Mouse (Mus musculus) liver, embryonic 16.5 days (tissue): ENCODE results near the gene Srsf3. TPM values are rescaled to one million over a fixed set of nuclear protein-coding genes. Genes with fewer than 3 reads are reported as not detected.
A peak's percentile ranks its signal among the peaks of the same experiment; 100 is the strongest.

Experiments
- ATAC-seq: fragments of 200-750 bp; cut with Nextera tagmentation; 2 replicates; pipeline ENCODE4 v1.8.0; 2017; ENCODE audit warnings: low read depth, mild to moderate bottlenecking, moderate number of reproducible peaks, moderate library complexity
- H3K27ac ChIP-seq: fragments of 300-500 bp; sonication (generic); 2 replicates; pipeline ENCODE4 v1.5.1; 2014; ENCODE audit warnings: mild to moderate bottlenecking, low read length
- H3K27me3 ChIP-seq: fragments of 300-500 bp; sonication (generic); 2 replicates; pipeline ENCODE4 v1.6.1; 2014; ENCODE audit warnings: low read depth, low read length, mixed read lengths; ENCODE audit not compliant: control insufficient read depth, insufficient read depth
- H3K36me3 ChIP-seq: fragments of 300-500 bp; sonication (generic); 2 replicates; pipeline ENCODE4 v1.6.1; 2014; ENCODE audit warnings: mild to moderate bottlenecking; ENCODE audit not compliant: control insufficient read depth, insufficient read depth
- H3K4me1 ChIP-seq: fragments of 300-500 bp; sonication (generic); 2 replicates; pipeline ENCODE4 v1.6.1; 2014; ENCODE audit warnings: low read depth, low read length, mixed read lengths; ENCODE audit not compliant: control insufficient read depth
- H3K4me2 ChIP-seq: fragments of 300-500 bp; sonication (generic); 2 replicates; pipeline ENCODE4 v1.6.1; 2014; ENCODE audit warnings: low read depth, low read length, mixed read lengths
- H3K4me3 ChIP-seq: fragments of 300-500 bp; sonication (generic); 2 replicates; pipeline ENCODE4 v1.5.1; 2014; ENCODE audit warnings: low read depth, mild to moderate bottlenecking, low read length
- H3K9ac ChIP-seq: fragments of 300-500 bp; sonication (generic); 2 replicates; pipeline ENCODE4 v1.6.1; 2014; ENCODE audit warnings: low read depth, low read length
- H3K9me3 ChIP-seq: fragments of 300-500 bp; sonication (generic); replicated peaks from 2 replicates; pipeline ENCODE4 v1.6.1; 2016; ENCODE audit warnings: low read length; ENCODE audit not compliant: control insufficient read depth
- WGBS: fragments of 180-500 bp; shearing (Covaris S2); extraction: QIAGEN DNeasy Blood & Tissue Kit; methylation state at CpG from one replicate; pipeline ENCODE4 v1.1.7; 2014; ENCODE audit not compliant: insufficient replicate concordance; 5-methylcytosine and 5-hydroxymethylcytosine counted together
- polyA plus RNA-seq: library from polyadenylated mRNA; unstranded; fragments of >200 nt; fragmentation: Nextera tagmentation; extraction: Ambion mirVana; gene quantifications from 2 replicates; pipeline ENCODE4 v1.2.1, GENCODE M21; 2015

The Srsf3 gene
- 185 and 211 TPM in 2 replicates for polyA plus RNA-seq

DNA sequence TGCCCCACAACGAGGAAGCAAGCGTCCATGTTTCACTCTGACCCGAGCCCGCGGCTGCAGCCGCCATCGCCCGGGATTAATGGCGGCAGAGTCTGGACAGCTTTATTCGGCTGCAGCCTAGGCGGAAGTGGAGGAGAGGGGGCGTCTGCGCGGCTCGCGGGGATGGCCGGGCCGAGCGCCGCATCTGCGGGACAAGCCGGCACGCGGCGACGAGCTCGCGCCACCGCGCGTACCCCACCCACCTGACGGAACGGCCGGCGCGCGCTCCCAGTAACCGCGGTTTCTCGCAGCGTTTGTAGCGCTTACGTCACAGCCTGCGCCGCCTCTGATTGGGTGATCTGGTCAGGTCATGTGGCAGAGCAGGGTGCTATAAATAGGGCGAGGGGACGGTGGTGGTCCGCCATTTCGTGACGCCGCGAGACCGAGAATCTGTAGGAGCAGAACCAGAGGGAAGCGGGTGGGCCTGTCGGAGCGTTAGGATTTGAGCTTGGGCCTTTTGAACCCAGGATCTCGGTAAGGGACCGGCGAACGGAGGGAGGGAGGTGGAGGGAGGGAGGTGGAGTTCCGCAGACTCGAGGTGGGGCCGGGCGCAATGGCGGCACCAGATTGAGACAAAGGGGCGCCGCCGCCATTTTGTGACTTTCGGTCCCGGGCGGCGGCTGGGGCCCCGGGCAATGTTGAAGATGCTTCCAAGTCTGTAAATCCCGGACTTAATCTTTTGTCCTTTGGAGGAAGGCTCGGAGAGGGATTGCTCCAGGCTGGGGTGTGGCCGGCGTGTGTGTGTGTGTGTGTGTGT is at the start of gene Srsf3:
Srsf3 (plus strand) TSS at position 355 of the 796 bp plus-strand sequence.
- Histone ChIP-seq H3K4me2 (peak within 1 kb of the TSS; percentile 89), H3K4me3 (peak within 1 kb of the TSS; percentile 94), H3K9ac (peak within 1 kb of the TSS; percentile 97), H3K27me3 (no peaks in the 10 kb centered on the region), H3K9me3 (no peaks in the 10 kb centered on the region), H3K27ac (peak within 1 kb of the TSS; percentile 97), H3K36me3 (peaks cover 14% of the 10 kb centered on the region), H3K4me1 (peaks cover 23% of the 10 kb centered on the region)
- under 1% methylated on average over 77 of the region's 77 CpGs for WGBS
- peak; percentile 94 for ATAC-seq

DNA sequence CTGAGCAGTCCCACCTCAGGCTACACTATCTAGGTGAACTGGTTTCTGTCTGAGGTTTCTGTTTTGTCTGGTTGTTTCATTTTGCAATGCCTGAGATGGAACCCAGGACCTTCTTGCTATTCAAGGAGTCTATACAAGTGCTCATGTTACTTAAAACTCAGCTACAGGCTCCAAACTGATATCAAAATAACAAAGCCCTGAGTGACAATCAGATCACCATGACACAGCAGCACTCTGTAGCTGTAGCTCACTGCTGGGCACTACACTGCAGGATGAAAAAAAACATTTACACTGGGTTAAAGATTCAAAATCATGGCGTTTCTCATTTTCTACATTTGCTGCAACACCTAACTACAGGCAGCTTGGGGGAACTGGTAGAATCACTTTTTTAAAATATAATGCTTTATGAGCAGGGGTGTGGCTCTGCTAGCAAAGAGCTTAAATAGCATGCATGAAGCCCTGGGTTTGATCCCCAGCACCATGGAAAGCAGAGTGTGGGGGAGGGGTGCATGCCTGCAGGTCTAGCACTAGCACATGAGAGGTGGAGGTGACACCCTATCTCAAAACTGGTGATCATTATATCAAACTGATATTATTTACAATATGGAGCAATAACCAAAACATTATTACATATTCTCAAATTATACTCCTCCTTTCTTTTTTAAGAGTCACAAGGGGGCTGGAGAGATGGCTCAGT is 47.6 kb upstream of the Srsf3 start:
- no peaks in the 10 kb centered on the region for H3K4me1 ChIP-seq
- no peak overlapping the region for H3K4me2 ChIP-seq
- no peak overlapping the region for H3K27ac ChIP-seq
- no peak for ATAC-seq
- 75% methylated on average over 1 of the region's 1 CpGs for WGBS
- H3K36me3 ChIP-seq = peaks cover 19% of the 10 kb centered on the region
- no peak overlapping the region for H3K9ac ChIP-seq
- H3K9me3 ChIP-seq = no peaks in the 10 kb centered on the region
- H3K27me3 ChIP-seq = no peaks in the 10 kb centered on the region
- no peak overlapping the region for H3K4me3 ChIP-seq

DNA sequence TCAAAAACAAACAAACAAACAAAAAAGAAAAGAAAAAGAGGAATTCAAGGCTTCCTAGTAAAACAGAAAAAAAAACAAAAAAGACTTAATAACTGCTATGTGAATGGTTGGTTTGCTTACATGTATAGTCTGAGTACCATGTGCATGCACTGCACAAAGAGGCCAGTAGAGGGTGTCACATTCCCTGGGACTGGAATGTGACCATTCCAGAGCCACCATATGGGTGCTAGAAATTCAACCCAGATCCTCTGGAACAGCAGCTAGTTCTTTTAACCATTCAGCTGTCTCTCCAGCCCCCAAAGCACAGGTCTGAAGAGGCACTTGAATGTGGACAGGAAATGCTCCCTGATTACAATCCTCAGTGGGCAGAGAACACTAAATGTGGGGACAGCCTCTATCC is 45.6 kb upstream of the Srsf3 start:
- no peak overlapping the region for H3K4me2 ChIP-seq
- H3K9ac ChIP-seq = no peak overlapping the region
- H3K36me3 ChIP-seq = peaks cover 30% of the 10 kb centered on the region
- H3K27ac ChIP-seq = no peak overlapping the region
- H3K4me3 ChIP-seq = no peak overlapping the region
- H3K4me1 ChIP-seq = no peaks in the 10 kb centered on the region
- ATAC-seq = no peak
- no peaks in the 10 kb centered on the region for H3K27me3 ChIP-seq
- no peaks in the 10 kb centered on the region for H3K9me3 ChIP-seq

DNA sequence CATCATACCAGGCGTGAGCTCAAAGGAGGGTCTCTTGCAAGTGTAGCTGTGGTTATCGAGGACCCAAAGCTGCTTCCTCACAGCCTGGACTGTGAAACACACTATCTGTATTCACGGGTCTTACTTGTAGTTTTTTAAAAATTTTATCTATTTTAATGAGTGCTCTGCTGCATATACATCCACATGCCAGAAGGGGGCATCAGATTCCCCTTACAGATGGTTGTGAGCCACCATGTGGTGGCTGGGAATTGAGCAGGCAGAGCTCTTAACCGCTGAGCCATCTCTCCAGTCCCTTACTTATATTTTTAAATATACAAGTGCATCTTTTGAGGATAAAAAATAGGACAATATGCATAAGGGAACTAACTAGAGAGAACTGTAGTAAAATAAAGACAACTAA is 44.7 kb upstream of the Srsf3 start:
- Histone ChIP-seq H3K36me3 (peaks cover 31% of the 10 kb centered on the region), H3K4me2 (no peak overlapping the region), H3K27ac (no peak overlapping the region), H3K27me3 (no peaks in the 10 kb centered on the region), H3K4me1 (no peaks in the 10 kb centered on the region), H3K4me3 (no peak overlapping the region), H3K9ac (no peak overlapping the region), H3K9me3 (no peaks in the 10 kb centered on the region)
- no peak for ATAC-seq
- WGBS = 51% methylated on average over 4 of the region's 4 CpGs

DNA sequence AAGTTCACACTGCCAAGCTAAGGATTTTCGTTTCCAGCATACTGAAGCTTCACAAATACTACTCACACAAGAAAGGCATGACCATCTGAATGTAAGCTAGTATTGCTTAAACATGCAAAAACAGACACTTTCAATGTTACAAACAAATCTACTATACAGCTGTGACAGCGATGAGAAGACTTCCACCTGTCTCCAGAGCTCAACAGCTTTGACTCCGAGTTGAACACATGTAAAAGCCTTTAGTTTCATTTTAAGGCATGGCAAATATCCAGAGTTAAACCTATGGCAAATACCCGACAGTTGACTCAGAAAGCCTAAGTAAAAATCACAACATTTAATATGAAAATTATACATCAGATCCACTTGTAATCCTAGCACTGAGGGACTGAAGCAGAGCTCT is 44.1 kb upstream of the Srsf3 start:
- WGBS = 83% methylated on average over 4 of the region's 4 CpGs
- no peaks in the 10 kb centered on the region for H3K27me3 ChIP-seq
- no peak overlapping the region for H3K4me2 ChIP-seq
- H3K4me1 ChIP-seq = no peaks in the 10 kb centered on the region
- no peak overlapping the region for H3K27ac ChIP-seq
- H3K36me3 ChIP-seq = peaks cover 31% of the 10 kb centered on the region
- no peak overlapping the region for H3K4me3 ChIP-seq
- H3K9ac ChIP-seq = no peak overlapping the region
- no peak for ATAC-seq
- H3K9me3 ChIP-seq = no peaks in the 10 kb centered on the region

DNA sequence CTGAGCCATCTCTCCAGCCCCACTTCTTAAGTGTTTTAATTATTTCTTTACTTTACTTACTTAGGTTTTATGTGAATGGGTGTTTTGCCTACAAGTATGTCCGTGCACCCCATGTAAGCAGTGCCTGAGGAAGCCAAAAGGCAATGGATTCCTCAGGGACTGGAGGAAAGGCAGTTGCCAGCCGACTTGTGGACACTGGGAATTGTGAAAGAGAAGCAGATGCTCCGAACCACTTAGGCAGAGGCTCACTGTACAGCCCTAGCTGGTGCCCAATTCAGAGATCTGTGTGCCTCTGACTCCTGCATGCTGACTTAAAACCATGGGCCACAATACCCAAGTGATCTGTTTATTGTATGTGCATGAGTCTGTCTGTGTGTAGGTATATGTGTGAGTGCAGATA is 43.4 kb upstream of the Srsf3 start:
- H3K9me3 ChIP-seq = no peaks in the 10 kb centered on the region

DNA sequence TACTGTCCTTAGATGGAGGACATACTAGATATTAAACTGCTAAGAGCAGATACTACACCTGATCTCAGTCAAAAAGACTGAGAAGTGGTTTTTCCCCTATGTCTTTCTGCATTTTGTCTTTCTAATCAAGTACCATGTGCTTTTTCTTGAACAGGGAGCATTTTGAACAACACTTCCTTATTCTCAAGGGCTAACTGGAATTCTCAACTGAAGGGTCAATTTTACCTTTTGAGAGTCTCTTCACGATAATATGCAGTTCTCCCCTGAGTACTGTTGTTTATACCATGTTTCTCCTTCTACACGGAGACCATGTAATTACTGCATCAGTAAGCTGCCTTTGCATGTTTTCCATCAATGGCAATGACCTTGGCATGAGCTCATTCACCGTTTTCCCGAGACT is 42.4 kb upstream of the Srsf3 start:
- Histone ChIP-seq H3K9me3 (no peaks in the 10 kb centered on the region), H3K4me3 (no peak overlapping the region), H3K4me2 (no peak overlapping the region), H3K4me1 (no peaks in the 10 kb centered on the region), H3K27me3 (no peaks in the 10 kb centered on the region), H3K9ac (no peak overlapping the region), H3K36me3 (peaks cover 29% of the 10 kb centered on the region), H3K27ac (no peak overlapping the region)
- ATAC-seq = no peak
- 71% methylated on average over 4 of the region's 4 CpGs for WGBS

More for the DNA sequence above, 43.4 kb upstream of the Srsf3 start:
- WGBS = 67% methylated on average over 3 of the region's 3 CpGs
- peaks cover 29% of the 10 kb centered on the region for H3K36me3 ChIP-seq
- H3K9ac ChIP-seq = no peak overlapping the region
- no peak for ATAC-seq
- no peak overlapping the region for H3K27ac ChIP-seq
- H3K27me3 ChIP-seq = no peaks in the 10 kb centered on the region
- no peak overlapping the region for H3K4me3 ChIP-seq
- no peaks in the 10 kb centered on the region for H3K4me1 ChIP-seq
- no peak overlapping the region for H3K4me2 ChIP-seq

DNA sequence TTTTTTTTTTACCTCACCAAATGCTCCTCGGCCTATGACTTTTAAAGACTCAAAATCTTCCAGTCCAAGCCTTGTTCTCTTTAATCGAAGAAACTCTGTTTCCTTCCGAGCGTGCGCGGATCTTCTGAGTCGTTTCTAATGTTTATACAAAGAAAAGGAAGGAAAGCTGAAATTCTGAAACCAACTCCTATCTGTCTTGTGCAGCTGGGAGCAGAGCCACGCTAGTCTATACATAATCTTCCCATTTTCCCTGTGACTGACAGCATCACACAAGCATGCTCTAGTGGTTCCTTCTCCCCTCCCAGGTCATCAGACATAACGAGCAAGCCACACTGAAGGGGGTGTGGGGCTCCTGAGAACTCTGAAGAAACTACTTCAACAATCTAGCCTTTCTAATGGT is 41.1 kb upstream of the Srsf3 start:
- H3K27ac ChIP-seq = no peak overlapping the region
- ATAC-seq = no peak
- WGBS = 69% methylated on average over 9 of the region's 9 CpGs

DNA sequence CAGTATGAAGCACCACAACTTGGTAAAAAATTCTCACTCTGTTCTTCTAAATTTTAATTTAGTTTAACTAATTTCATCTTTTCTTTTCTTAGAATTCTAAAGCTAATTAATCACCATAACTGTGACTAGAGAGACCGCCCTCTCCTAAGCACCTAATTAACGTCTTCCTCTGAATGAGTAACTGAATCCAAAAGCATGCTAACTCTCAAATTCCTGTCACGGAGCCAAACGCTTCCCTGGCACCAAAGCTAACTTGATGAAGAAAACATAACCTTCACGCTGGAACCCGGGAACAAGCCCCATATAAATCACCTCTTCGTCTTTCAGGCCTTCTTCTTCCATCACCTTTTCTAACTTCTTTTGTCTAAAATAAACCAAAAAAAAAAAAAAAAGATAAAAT is 40.3 kb upstream of the Srsf3 start:
- H3K27ac ChIP-seq = no peak overlapping the region
- ATAC-seq = no peak
- WGBS = 86% methylated on average over 7 of the region's 7 CpGs

More for the DNA sequence above, 41.1 kb upstream of the Srsf3 start:
- Histone ChIP-seq H3K4me2 (no peak overlapping the region), H3K9me3 (no peaks in the 10 kb centered on the region), H3K4me3 (no peak overlapping the region), H3K9ac (no peak overlapping the region), H3K4me1 (no peaks in the 10 kb centered on the region), H3K27me3 (no peaks in the 10 kb centered on the region), H3K36me3 (peaks cover 29% of the 10 kb centered on the region)

More for the DNA sequence above, 40.3 kb upstream of the Srsf3 start:
- no peak overlapping the region for H3K4me2 ChIP-seq
- no peaks in the 10 kb centered on the region for H3K27me3 ChIP-seq
- no peak overlapping the region for H3K9ac ChIP-seq
- H3K4me1 ChIP-seq = no peaks in the 10 kb centered on the region
- no peak overlapping the region for H3K4me3 ChIP-seq
- no peaks in the 10 kb centered on the region for H3K9me3 ChIP-seq
- peaks cover 26% of the 10 kb centered on the region for H3K36me3 ChIP-seq
